Mouse (Mus musculus): ENCODE measurements at regions not wholly inside any gene's neighbourhood (a gene's known extent, or its start where the extent isn't known, plus 50 kb on each side); places are given as distances from the start of the nearest gene placed in this dataset.

DNA sequence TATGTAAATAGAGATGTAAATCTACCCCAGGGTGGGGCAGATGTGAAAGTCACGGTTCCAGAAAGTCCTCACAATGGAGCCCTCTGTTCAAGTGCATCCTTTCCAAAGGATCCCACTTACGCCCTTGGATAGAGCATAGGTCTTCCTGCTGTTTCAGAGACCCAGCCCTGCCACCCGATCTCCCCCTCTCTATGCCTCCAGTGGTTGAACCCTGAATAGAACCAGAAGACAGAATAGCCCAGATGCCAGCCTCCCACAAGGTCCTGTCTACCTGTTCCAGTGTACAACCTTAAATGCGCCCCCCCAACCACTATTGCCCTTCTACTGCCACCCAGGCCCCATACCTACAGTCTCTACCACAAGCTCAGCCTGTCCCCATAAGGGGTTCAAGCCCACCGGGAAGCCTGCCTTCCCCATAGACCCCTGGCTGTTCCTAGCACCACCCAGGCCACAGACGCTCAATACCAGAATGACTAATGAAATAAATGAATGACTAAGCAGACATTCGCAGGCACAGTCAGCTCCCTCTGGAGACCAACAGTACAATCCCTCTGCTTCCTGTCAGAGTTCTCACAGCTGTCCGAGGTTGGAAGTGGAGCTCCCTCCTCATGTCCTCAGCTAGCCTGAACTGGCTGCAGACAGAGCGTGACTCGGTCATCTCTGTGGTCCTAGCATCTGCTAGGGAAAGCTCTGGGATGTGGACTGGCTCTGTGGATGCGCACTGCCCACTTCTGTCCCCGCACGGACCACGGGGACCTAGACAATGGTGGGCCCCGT is 133.4 kb upstream of the 1600014C23Rik start:
- no peak for DNase-seq (ENCODE audit: low spot score in 2 of 2)

DNA sequence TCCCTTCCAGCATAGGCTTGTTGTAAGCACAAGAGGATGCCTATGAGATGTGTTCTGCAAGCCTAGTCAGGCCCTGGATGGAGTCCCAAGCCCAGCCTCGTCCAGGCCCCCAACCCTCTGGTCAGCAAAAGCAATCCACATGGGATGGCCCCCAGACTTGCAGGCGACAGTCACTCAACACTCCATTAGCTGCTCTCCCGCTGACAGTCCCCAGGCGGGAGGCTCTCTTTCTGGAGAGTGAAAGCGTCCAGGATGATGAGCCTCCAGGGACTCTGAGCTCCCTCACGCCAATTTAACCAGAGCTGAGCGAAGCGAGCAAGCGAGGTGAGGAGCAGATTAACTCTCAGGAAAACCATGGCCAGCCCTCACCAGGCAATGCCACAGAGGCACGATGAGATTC is 132.7 kb upstream of the 1600014C23Rik start:
- no peak for DNase-seq (ENCODE audit: low spot score in 2 of 2)

DNA sequence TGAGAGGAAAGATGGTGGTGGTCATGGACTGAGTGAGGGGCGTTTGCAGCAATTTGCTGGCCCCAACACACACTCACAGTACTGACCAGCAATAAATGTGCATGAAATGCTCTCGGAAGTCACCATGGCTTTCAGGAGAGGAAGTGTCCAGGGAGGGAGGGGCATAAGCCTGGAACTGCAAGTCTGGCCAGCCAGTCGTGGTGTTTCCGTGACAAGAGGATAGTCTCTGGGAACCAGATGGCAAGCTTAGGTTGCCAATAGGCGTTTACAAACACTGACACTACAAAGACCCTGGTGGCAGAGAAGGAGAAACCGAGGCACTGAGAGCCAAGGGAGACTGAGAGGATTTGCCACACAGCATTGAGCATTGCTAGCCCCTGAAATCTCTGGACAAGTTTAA is 132.3 kb upstream of the 1600014C23Rik start:
- no peak for DNase-seq (ENCODE audit: low spot score in 2 of 2)

DNA sequence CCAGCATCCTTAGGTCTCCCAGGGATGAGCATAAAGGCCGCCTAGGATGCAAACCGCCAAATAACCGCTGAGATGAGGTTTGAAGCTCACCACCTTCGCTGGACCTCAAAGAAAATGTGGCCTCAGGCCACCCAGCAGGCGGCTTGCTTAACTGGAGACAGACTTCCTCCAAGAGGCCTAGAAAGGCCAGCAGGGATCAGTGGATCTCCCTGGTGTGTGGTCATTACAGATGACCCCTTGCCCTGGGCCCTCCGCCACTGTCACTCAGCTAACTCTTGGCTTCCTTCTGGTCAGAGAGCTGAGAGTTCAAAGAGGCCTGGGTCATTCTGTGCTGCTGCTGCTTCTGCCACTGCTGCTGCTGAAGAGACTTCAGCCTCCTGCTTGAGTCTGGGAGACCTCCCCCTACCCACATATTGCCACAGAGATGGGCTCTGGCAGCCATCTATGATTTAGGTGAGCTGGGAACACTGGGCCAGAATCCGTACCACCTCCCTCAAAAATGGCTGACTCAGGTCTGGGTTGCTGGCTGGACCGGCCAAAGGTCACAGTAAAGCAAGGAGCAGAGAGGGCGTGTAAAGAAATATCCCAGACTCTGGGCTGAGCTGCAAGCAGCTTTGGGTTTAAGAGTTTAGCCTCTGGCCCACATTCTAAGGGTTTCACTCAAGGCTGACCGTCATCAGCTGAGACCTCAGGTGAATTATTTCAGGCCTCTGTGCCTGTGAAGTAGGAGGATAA is 130.0 kb upstream of the 1600014C23Rik start:
- DNase-seq (ENCODE audit: low spot score in 2 of 2): no peak

DNA sequence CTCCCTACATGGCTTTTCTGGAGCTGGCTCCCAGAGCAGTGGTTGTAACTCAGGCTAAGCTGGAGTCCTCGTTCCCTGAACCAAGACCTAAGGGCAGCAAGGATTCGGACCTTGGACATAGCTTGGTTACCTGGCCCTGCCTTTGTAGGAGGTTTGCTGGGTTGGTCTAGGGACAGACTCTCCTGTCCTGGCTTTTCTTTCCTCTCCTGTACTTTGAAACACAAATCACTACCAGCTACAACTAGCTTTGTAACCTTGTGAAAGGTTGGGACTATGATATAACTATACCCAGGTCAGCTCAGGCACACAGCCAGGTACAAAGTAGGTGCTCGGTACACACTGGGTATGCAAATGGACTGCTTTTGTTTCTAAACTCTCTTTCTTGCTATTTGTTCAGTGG is 129.4 kb upstream of the 1600014C23Rik start:
- DNase-seq (ENCODE audit: low spot score in 2 of 2): no peak

DNA sequence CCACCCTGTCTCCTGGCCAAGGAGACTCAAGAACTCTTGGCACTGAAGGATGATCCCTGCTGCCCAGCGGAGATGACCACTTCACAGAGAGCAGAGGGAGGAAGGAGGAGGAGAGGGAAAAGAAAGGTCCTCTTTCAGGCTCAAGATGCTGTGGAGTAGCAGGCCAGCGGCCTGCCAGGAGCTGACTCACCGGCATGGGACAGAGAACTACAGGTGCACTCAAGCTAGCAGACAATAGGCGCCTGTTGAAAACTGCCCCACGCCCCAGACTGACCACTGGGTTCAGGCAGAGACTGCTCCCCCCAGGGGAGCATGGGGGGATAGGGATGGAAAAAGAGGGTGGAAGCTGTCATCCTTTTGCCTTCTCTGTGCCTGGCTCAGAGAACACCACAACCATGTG is 125.8 kb upstream of the 1600014C23Rik start:
- DNase-seq (ENCODE audit: low spot score in 2 of 2): no peak

DNA sequence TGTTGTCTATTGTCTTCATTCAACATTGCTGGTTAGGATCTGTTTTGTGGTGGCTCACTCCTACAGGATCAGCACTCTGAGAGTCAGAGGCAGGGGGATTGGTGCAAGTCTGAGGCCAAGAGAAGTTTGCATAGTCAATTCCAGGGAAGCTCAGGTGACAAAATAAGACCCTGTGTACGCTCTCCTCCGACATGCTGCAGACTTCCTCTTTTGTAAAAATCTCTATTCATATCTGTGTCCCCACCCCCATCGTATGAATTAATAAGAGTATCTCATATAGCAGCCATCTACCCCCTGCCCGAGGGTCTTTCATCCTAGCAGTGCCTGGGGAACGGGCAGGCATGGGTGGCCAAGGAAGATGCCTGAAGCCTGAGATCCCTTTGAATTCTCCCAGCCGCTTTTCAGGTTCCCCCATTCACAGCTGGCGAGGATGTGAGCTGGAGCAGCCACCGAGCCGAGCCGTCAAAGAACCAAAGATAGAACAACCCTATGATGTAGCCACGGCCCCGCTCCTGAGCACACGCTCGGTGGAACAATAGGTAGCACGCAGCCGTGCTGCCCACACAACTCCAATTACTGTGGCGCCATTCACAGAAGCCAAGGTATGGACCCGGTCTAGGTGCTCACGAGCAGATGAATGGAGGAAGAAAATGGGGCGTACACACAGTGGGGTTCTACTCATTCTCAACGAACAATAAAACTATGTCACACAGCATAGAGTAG is 120.4 kb upstream of the 1600014C23Rik start:
- no peak for DNase-seq (ENCODE audit: low spot score in 2 of 2)

DNA sequence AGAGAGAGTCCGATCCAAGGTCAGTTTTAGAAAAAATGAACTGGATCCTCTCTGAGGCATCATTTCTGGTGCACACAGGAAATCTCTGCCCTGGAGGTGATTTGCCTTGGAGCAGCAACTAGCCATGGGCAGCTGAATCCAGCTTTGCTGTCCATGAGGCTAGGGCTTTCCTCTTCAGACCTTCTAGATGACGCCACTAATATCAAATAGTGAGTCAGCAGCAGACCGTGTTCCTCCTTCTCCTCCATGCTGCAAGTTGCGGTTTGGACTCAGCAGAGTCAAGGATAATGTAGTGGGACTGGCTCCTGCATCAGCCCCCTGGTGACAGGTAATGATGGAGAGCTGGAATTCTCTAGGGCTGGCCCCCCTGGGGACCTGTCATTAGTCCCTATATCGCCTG is 118.8 kb upstream of the 1600014C23Rik start:
- no peak for DNase-seq (ENCODE audit: low spot score in 2 of 2)

DNA sequence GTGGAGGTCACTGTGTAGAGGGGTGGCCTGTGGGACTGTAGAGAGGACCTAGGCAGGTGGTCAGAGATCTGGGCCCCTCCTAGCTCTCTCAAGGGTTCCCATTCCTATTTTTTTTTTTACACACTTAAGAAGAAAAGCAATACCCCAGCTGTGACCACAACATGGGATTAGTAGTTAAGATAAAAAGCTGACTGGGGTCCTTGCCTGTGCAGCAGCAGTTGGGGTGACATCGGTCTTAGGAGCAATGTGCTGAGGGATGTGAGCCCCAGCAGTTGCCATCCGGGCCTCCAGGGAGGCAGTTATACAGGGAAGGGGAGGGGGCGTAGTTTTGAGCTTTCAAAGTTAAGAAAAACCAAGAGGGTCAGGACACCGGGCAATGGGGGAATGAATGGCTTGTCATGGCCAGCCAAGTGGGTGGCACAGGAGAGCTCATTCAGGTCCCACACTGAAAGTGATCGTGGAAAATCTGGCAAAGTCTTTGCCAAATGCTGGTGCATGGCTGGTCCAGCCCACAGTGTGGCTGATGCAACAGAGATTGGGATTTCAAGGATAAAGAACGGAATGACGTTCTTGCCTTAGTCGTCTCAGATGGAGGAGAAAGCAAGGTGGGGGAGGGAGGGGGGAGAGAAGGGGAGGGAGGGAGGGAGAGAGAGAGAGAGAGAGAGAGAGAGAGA is 118.2 kb upstream of the 1600014C23Rik start:
- no peak for DNase-seq (ENCODE audit: low spot score in 2 of 2)

DNA sequence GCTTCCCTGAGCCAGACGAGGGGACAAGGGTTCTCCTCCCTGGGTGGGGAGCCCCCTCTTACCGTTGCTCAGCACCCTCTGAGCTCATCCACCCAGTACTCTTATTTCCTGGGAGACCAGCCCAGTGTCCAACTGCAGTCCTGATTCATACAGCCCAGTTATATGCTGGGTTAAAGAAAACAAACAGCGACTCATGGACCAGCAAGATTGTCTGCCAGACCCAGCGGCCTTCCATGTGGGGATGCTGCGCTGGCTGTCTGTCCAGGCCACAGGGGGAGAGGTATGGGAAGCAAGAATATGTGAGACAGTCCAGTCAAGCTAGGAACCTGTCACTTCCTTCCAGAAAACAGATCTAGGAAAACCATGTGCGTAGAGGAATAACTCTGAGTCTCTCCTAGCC is 117.3 kb upstream of the 1600014C23Rik start:
- no peak for DNase-seq (ENCODE audit: low spot score in 2 of 2)

DNA sequence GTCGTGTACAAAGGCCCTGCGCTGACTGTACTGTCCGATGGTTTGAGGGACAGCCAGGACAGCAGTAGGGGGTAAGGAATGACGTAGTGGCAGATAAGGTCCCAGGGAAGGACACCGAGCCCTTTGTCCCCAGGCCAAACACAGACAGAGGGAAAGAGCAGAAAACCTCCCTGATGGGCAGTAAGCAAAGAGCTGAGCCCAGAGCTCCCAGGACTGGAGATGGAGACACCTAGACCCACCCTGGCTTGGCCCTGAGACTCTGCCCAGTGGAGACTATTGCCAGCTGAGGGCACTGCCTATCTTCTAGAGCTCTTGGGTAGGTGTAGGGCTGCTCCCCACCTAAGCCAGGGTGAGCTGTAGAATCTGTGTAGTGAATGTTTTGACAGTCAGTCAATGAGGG is 116.5 kb upstream of the 1600014C23Rik start:
- DNase-seq (ENCODE audit: low spot score in 2 of 2): no peak

DNA sequence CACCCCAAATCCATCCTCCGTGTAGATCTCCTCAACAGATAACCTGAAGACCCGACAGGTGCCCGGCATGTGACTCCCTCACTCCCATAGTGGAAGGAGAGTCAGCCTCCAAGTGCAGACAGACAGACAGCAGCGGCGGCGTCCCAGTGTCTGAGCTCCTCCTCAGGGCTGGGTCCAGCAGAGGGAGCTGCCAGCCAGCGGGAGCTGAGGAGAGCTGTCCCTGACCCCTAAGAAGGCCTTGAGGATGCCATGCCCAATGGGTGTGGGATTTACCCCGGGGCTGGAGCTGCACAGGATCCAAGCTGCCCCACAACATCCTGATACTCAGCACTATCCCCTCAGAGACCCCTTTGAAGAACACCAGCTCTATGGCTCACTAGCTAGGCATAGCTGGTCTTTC is 115.0 kb upstream of the 1600014C23Rik start:
- no peak for DNase-seq (ENCODE audit: low spot score in 2 of 2)

DNA sequence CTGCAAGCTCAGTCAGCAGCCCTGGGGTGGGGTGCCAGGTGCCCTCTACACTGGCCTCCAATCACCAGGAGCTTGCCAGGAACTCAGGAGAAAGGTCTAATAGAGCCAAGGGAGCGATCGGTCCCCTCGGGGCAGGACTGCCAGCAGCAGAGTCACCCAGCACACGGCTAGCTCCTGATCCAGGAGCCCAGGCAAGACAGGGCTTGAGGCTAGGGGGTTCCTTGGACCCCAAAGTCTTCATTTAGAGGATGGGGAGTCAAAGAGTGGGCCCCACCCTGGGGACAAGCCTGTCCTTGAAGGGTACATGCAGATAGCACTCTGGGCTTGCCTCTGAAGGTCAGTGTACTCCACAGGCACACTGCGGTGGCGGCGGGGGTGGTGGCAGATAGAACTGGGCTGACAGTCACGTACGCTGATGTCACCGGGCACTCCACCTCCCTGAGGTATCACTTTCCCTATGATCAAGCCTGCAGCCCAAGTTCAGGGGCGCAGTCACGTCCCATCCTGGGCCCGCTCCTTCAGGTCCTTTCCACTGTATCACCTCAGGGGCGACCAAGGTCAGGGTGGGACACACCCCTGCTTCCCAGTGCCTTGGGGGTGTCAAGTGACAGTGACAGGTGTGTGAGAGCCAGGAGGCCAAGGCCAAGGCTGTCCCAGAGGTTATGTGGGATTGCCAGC is 114.2 kb upstream of the 1600014C23Rik start:
- DNase-seq (ENCODE audit: low spot score in 2 of 2): no peak

DNA sequence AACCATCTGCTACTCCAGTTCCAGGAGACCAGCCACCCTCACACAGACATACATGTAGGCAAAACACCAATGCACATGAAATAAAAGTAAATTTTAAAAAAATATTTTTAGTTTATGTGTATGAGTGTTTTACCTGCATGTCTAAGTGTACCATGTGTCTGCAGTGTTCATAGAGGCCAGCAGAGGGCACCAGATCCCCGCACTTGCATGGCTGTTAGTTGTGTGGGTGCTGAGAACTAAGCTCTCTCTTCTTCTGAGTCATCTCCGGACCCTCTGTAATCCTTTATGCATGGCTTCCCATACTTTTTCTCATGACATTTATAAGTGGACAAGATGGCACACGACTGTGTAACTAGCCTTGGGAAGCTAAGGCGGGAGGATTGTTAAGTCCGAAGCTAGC is 112.2 kb upstream of the 1600014C23Rik start:
- no peak for DNase-seq (ENCODE audit: low spot score in 2 of 2)

DNA sequence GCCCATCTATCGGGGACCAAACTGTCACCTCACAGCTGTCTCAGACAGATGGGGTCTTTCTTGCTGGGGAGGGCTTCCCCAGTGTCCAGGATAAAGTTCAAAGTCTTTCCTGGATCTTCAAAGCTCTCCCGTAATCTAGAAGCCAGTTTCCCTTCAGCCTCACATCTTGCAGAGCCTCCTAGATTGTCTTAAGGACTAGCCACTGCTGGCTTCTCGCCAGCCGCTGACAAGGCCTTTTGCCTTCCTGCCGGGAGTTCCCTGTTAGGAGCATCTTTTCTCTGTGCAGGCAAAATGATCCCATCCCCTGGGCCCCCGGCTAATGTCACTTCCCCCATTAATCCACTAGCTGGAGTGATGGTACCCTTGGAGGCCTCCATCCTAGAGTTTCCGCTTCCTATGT is 103.1 kb upstream of the 1600014C23Rik start:
- no peak for DNase-seq (ENCODE audit: low spot score in 2 of 2)

DNA sequence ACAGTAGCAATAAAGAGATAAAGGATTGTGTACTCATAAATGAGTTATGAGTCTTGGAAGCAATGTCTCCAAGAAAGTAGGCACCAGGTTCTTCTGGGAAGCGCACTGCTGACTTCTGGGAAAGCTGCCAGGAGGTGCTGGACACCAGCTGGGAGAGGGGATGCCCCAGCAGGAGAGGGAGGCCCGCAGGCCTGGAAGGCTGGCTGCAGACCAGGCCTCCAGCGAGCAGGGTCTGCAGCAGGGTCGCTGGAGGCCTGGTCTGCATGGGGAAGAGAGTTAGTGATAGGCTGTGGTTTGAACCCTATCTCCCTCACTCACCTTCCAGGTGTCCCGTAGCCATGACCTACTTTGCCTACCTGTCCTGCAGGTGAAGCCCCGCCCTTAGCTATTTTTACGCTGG is 102.6 kb upstream of the 1600014C23Rik start:
- no peak for DNase-seq (ENCODE audit: low spot score in 2 of 2)

DNA sequence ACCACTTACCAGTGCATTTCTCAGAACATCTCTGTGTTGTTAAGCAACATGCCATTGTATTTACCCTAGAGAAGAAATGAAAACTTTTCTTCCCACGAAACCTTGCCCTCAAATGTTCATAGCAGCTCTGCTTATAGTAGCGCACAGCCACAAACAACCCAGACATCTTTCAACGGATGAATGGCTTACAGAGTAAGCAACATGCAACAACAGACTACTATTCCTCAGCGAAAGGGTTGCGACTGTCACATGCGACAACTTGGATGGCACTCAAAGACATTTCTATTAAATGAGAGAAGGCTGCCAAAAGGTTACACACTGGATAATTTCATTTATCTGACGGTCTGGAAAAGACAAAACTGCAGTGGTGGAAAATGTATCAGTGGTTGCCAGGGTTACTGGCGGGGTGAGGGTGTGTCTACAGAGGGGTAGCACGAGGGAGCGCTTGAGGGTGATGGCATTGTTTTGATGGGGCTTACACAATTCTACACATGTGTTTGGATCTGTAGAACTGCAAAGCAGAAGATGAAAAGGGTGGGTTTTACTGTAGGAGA is 101.0 kb upstream of the 1600014C23Rik start:
- no peak for DNase-seq (ENCODE audit: low spot score in 2 of 2)

DNA sequence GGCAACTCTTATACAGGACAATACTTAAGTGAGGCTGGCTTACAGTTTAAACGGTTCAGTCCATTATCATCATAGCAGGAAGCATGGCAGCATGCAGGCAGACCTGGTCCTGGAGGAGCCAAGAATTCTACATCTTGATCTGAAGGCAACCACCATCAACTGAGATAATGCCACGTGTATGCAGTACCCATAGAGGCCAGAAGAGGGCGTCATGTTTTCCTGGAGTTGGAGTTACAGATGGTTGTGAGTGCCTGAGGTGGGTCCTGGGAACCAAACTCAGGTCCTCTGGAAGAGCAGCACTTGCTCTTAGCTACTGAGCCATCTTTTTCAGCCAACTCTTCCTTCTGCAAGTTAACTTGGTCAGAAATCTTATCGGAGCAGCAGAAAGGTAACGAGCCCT is 96.7 kb upstream of the 1600014C23Rik start:
- DNase-seq (ENCODE audit: low spot score in 2 of 2): no peak

DNA sequence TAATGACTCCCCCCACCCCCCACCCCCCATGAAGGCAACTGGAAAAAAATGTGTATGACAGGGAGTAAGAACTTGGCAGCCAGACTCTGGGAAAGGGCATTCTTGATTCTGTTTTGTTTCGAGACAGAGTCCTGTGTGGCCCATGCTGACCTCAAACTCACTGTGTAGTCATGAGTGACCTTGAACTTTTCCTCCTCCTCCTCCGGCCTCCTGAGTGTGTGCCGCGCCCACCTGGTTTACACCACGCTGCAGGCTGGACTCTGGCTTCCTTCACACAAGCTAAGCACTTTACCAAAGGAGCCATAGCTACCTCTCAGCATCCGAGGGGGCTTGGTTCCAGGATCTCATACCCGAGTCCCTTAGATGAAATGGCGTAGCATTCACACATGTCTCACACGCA is 95.9 kb upstream of the 1600014C23Rik start:
- DNase-seq (ENCODE audit: low spot score in 2 of 2): no peak

DNA sequence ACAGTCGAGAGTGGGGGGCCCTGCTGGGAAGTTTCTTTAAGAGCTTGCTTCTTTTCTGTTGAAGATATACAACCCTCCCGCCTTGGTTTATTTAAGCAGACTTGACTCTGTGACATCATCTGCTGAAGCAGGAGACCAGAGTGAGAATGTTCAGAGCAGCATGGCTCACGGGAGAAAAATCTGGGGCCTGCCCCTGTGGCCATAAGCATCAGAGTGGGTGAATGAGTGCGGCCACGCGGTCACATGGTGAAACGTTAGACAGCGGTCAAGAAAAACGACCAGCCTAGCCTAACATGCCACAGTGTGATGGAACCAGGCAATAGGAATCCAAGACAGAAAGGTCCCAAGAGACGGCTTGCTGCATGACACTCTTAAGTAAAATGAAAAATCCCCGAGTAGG is 95.2 kb upstream of the 1600014C23Rik start:
- no peak for DNase-seq (ENCODE audit: low spot score in 2 of 2)

DNA sequence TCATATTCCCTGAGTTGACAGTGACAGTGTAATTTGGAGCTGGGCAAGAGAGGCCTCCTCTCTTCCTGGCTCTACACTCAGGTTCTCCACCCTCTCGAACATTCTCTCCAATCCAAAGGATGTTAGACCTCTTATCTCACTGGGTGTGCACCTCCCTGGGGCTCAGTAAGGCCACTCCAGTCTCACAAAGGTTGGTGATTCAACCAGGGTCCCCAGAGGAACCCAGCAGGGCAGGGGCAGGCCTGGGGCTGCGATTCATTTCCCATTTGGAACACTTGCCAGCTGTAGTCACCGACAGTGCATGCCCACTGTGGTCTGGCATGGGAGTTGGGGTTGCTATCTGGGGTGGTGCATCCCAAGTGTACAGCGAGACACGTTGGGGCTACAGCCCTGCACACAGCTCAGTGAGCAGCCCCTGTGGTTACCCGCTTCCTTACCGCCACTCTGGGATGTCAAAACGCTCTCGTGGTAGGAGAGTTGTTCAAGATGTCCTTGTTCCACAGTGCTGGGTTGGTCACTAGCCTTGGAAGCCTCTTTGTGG is 94.7 kb upstream of the 1600014C23Rik start:
- no peak for DNase-seq (ENCODE audit: low spot score in 2 of 2)

All from right cerebral cortex, postnatal 36 days (tissue).